Mouse (Mus musculus) megakaryocyte, adult 5-6 weeks (primary cell): ENCODE data around the gene Tmem132b. TPM values are rescaled to one million over a fixed set of nuclear protein-coding genes. Genes with fewer than 3 reads are reported as not detected.

Experiments used
- ATAC-seq: 2 replicates; pipeline ENCODE4 v1.8.0; 2016; ENCODE audit warnings: mild to moderate bottlenecking, inconsistent platforms; ENCODE audit not compliant: poor library complexity, severe bottlenecking
- total RNA-seq, 2 experiments: library from RNA; stranded (forward) in 1 of 2; stranded (reverse) in 1 of 2; fragments of 153-499, 151-499 nt in 1 of 2; fragments of 221-1000, 200-1000 nt in 1 of 2; gene quantifications; 2 replicates each; pipeline versions ENCODE4 v1.2.3 to v1.2.4; 2015 to 2017

The Tmem132b gene
- total RNA-seq, 2 experiments from 2014 or later = 0.07 TPM; not detected in 1

DNA sequence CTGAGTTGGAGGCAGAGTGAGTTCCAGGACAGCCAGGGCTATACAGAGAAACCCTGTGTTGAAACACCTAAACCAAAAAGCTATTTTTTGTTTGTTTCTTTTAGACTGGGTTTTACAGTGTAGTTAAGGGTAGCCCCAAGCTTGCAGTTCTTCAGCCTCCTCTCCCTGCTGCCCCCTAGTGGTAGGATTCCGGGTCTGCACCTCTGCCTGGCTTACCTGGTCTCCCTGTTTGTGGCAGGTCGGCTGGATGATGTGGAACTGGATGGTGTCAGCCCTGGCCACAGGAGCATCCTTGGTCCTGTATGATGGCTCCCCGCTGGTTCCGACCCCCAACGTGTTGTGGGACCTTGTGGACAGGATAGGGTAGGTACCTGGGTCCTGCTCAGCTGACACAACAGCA, 22.0 kb upstream of the Tmem132b start:
- peak; percentile 87 for ATAC-seq

DNA sequence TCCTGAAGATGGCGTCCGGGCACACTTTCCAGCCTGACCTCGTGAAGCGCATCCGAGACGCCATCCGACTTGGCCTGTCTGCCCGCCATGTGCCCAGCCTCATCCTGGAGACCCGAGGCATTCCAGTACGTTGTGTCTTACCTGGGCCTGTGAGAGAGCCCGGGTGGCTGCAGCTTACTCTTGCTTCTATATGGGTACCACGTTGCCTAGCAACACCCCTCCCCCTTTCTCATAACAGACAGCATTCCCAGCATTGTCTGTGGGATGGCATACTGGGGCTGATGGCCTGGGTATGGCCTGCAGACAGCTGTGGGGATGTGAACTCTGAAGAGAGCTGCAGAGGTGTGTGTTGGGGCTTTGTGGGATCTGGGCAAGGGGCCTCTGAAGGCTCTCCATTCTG, 16.6 kb upstream of the Tmem132b start:
- ATAC-seq = no peak

DNA sequence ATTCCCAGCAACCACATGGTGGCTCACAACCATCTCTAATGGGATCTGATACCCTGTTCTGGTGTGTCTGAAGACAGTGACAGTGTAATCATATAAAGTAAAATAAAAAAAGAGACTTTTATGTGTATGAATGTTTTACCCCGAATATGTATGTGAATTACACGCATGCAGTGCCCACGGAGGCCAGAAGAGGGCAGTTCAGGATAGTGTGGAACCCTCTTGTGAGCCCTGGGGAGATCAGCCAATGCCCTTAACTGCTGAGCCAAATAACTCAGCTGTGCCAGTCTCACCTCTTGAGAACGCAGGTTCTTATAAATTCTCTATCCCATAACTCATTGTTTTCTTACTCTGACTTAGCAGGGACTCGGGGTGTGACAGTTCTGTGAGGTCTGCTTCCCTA, 12.9 kb upstream of the Tmem132b start:
- ATAC-seq = no peak

DNA sequence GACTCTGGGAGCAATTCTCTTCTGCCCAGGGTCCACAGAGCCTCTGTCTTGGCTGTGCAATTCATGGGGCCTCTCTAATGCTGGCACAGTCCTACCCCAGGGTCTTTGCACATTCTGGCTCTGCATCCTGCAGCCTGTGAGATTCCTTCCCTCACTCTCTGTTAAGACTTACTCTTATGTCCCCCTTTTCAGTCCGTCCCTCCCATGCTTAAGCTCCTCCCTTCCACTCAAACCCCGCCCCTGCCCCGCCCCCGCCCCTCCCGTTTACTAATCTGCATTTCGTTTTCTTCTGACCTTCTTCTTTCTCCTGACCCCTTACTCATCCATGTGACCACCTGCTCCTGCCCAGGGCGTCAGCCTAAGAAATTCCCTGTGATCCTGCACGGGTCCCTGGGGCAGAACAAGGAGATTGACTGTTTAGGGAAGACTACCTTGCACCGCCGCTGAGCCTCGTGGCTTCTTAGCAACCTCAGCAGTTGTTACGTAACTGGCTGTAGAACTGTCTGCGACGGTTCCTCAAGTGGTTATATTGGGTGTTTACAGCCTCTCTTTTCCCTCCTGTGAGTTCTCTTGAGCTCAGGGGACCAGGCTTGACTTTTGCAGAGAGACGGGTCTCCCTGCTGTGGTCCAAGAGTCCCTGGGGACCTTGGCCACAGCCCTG, 10.5 kb upstream of the Tmem132b start:
- ATAC-seq = peak; percentile 80

DNA sequence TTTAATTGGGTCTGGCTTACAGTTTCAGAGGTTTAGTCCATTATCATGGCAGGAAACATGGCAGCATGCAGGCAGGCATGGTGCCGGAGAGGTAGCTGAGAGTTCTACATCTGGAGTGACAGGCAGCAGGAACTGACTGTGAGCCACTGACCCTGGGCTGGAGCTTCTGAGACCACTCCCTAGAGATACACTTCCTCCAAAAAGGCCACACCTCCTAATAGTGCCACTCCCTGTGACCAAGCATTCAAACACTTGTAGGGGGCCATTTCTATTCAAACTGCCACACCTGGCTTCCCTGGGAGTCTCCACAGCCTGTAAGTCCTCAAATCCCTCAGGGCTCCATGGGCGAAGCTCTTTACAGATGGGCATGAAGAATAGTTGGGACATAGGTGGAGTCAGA, 8.2 kb upstream of the Tmem132b start:
- peak; percentile 45; the same call in 1 of the 2 replicates for ATAC-seq

DNA sequence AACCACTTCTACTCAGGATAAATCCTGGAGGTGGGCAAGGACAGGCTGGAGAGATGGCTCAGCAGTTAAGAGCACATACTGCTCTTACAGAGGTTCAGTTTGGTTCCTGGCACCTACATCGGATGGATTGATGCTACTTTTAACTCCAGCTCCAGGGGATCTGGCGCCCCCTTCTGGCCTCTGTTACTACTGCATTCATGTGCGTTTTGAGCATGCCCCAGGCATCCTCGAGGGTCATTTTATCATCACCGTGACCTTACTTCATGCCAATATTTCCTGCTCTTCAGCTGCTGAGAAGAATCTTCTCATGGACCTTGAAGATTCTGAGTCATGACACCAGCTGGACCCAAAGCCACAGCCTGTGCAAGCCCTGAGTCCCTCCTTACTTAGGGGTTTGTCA, 6.1 kb upstream of the Tmem132b start:
- ATAC-seq = no peak

DNA sequence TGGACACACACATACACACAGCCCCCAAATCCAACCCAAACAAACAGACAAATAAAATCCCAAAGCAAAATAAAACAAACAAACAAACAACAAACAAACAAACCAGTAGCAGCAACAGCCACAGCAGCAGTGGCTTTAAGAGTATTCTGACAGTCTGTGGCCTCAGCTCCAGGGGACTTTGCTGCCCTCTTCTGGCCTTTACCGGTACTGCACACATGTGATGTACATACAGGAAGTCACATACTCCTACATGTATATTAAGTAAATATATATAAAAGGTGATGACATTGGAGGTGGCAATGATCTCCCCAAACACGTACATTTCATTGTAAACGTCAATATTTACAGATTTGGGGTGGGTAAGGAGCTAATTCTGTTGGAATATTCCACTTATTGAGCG, 5.1 kb upstream of the Tmem132b start:
- ATAC-seq = no peak

DNA sequence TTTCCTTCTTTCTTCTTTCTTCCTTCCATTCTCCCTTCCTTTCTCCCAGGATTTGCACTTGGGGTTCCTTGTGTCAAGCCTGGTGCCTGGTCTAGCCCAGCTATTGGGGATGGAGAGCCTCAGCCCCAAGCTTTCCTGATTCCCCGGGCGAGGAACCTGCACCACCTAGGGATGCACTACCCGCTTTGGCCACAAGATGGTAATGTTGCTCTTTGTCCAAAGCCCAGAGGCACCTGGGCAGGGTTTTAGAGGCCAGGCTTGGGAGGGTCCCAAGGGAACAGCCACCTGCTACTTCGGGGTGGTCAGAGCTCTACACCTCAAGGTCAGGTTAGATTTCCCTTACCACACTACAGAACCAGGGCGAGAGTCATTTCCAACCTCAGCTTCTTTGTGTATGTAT, 2.5 kb upstream of the Tmem132b start:
- ATAC-seq = peak; percentile 67

DNA sequence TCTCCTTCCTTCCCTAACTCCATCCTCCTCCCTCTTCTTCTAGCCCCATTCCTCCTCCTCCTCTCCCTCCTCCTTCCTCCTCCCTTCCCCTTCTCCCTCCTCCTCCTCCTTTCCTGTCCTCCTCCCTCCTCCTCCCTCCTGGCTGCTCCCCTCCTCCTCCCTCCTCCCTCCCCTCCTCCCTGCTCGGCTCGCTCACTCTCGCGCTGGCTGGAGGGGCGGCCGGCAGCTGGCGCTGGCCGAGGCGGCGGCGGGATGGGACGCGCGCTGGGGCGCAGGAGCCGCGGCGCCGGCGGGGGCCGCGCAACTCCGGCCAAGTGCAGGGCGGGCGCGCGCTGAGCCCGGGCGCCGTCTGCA, 594 bp downstream of the Tmem132b start:
- ATAC-seq = no peak

DNA sequence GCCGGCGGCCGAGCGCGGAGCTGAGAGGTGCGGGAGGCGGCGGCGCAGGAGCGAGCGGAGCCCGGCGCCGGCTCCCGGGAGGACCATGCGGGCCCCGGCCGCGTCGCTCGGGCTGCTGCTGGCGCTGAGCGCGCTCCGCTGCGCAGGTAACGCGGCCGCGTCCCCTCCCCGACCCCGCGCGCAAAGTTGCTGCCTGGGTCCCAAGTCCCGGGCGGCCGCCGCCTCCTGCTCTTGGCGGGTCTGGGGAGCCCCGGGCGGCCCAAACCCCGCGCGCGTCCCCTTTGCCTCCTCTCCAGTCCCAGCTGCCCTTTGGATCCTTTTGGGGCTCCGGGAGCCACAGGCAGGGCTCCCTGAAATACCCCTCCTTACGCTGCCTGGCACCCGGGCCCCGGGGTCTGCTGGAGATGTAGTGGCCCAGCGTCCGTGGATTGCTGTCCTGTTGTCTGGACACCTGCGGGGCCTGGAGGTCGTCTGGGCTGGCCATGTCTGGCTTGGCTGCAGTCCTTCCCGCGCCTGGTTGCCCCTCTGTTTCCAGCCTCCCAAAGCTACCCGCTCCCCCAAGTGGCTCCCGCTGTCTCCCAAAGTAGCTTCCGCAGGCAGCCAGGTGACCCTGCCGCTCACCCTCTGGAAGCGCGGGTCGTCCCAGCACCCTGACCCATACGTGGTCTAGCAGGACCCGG, 1.1 kb downstream of the Tmem132b start:
- no peak for ATAC-seq

DNA sequence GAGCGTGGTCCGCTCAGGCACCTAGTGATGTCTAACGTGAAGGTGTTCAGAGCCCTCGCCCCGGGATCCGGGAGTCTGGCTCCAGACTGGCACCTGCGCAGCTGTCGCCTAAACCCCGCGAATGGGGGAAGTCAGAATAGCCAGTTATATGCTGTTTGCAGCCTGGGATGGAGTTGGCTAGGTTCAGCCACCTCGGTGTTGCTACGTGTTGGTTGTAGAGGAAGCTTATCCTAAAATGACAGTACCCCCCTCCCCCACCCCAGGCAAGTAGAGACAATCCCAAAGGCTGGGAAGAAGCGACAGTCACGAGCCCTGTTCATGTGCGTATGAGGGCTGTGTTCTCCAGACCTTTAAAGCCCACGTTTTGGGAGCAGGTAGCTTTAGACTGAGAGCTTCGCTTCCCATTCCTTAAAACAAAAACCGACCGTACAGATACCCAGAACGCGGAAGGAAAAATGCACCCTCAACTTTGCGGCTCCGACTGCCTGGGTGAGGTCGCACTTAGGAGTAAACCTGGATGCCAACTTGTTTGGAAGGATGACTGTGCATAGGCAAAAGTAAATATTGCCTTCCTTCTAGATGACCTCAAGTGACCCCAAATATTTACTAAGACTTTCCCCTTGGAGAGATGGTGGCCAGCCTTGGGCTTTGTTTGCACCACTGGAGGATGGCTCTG, 1.8 kb downstream of the Tmem132b start:
- ATAC-seq = no peak

DNA sequence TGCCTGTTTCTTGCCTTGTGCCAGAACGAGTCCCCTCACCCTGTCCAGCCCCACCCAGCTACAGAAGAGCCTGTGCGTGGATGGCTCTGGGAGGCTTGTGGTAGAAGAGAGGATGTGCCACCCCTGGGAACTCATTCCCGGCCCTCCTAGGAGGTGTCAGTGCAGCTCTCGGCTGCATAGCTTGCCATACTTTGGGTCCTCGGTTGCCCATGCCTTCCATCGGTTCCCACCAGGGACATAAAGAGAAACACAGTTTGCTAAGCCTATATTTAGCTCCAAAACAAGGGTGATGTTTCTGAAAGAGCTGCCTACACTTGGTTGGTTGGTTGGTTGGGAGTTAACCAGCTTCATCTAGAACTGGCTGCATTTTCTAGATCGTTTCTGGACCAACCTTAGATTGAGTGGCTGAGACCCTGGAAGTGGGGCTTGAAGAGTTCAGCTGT, 2.6 kb downstream of the Tmem132b start:
- no peak for ATAC-seq

DNA sequence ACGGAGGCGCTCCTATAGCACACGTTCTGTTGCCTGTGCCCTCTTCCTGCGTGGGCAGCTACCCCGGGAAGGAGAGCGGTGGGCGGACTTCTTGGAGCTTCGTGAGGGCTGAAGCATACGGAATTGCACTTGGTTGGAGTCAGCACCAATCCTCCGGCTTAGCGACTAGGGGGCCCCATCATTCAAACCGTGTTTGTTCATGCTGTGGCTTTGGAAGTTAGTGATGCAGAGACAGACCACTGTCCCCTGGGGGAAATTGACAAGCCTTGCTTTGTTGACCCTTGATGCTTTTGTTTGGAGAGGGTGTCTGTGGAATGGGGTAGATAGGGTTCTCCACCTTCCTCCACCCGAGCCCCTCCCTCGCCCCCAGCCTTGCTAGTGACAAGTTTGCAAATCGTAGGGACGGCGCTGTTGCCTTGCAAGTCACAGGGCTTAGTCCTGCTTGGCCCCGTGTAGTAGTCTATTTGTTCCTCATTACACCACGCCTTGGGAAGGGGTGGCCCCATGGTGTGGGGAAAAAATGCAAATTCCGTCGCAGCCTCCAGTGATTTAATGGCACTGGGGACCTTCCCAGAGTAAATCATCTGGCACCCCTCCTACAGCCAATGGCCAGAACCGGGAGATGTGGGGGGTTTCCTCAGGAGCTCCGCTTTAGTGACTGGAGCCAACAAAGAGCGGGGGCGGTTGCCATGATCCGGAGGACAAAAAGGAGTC, 3.2 kb downstream of the Tmem132b start:
- ATAC-seq = no peak

DNA sequence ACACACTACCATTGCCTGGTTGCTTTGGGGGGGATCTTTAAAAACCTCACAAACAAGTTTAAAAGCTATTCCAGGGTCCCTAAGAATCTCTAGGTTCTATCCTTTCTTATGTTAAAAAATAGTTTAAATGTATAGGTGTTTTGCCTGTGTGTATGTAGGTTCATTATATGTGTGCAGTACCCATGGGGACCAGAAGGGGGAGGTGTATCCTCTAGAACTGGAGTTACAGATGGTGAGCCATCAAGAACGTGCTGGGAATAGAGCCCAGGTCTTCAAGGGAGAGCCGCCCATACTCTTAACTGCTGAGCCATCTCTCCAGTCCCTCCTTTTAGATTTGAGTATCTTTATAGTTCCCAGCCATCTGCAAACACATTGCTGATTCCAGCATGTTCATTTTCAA, 13.5 kb downstream of the Tmem132b start:
- ATAC-seq = no peak

DNA sequence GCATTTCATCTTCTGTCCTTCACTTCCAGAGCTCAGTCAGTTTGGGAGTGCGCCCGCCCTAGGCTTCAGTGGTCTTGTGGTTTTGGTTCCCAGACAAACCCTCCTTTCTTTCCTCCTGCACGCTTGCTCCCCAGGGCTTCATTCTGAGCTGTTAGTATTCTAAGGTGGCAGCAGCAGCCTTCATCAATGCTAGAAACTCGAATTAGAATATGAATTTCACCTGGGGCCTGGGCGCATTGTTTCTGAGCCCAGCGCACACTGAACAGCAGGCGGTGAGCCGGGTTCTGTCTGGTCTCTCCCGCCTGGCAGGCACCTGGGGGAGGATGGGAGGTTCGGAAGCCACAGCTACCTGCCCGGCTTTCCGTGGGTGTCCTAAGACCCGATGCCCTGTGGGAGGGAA, 14.7 kb downstream of the Tmem132b start:
- ATAC-seq = no peak

DNA sequence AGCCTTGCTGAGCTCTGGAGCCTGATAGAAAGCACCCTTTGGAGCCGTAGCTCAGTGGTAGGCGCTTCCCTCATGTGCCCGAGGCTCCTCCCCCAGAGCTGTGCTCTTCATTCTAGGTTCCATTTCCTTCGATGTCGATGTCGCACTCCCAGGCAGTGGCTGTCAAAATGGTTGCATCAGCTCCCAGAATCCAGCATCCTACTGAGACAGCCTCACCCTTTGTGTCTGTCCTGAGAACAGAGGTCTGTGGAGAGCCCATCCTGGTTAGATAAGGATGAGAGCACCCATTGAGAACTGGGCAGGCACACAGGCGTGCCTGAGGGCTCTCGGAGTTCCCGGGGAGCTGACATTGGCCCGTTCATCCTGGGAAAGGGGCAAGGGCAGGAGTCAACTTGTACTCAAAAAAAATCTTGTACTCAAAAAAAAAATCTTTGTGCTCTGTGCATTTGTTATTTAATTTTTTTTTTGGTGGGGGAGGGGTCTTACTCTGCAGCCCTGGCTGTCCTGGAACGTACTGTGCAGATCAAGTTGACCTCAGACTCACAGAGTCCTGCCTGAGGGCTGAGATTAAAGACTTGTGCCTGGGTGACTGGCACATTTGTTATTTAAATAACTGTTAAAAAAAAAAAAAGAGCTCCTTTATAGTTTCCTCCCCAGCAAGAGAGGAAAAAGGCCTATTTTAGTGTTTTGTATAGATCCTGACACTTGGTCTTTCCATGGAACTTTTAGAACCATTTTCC, 18.3 kb downstream of the Tmem132b start:
- no peak for ATAC-seq

DNA sequence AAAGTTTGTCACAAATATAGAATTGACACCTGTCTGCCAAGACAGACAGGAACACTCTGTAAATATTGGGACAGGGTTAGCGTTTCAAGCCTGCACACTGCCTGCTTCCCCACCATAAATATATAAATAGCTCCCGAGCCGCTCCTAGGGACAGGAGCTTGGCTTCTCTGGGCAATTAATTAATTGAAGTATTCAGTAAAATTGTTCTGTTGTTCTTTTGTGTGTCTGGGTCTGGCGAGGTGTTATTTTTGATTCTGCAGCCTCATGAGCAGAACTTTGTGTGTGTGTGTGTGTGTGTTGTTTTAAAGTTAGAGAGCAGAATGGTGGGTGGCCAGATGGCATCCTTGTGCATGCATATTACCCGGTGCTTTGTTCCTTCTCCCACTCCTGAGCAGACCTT, 24.2 kb downstream of the Tmem132b start:
- no peak for ATAC-seq

DNA sequence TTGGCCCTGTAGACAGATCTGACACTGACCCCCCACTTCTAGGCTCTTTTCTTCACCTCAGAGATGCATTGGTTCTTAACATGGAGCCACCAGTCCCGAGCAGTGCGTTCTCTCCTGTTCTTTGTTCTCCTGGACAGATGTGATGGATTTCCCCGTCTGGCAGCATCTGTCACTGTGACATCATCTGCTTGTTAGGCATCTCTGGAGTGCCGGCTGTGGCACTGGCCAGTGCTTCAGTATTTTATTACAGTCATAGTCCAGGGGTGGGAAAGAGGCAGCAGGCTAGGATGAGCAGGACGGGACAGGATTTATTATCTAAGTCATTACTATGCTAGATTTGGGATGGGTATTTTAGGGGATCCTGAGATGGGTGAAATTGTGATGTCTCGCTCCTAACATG, 31.9 kb downstream of the Tmem132b start:
- no peak for ATAC-seq

DNA sequence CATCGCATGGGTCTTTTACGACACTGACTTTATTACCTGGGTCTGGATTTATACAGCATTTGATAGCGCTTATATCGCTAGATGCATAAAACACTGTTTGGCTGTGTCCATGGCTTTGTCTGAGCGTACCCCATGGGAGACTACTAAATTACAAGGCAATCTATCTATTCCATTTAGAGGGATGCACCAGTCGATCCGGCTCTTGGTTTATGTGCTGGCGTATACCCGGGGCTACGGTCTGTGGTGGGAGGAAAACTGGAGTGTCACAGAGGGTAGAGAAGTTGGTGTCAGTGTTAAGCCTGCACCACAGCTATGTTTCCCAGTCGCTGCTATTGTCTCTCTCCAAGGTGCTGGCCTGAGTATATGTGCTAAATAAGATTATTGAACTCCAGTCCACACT, 34.2 kb downstream of the Tmem132b start:
- no peak for ATAC-seq

DNA sequence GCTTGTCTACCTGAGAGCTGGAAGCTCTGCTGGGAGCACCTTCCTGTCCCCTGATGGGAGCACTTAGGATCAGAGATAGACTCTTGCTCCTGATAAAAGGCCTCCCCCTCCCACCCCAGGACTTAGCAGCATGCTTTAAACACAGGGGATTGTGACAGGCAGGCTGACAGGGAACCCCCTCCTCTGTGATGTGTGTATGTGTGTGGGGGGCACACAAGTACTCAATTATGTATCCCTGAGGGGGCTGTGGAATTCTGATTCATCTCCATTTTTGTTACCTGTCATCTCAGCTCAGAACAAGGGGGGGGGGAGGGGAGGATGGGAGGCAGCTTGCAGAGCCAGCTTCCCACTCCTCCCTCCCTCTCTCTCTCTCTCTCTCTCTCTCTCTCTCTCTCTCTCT, 36.9 kb downstream of the Tmem132b start:
- ATAC-seq = no peak

DNA sequence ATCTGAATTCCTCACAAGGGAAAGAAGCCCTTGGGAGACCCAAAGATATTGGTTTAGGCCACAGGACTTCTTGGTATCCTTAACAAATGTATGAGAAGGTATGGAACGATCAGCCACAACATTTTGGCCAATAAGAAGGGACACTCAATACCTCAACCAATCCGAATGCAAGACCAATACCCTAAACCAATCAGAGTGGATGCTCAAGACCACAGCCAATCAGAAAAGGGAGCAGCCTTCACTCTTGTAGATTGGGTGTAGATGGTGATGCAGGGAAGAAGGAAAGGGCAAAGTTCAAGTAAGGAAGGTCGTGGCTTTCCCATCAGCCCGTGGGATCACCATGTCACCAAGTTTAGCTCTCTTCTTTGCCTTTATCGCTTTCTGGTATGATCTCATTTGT, 40.4 kb downstream of the Tmem132b start:
- no peak for ATAC-seq
